Mouse (Mus musculus): ENCODE results near the gene Vmn2r107. TPM values are rescaled to one million over a fixed set of nuclear protein-coding genes. Genes with fewer than 3 reads are reported as not detected.

Gene Vmn2r107
- not detected for total RNA-seq (2021)

GRCm38 (mm10) chr17:20344942-20345341 is at the start of gene Vmn2r107:
Gene Vmn2r107 (plus strand): TSS chr17:20345242.
- DNase-seq (ENCODE audit: low spot score) = no peak
- intact Hi-C loops (cut with DNase I) = no loop called here

- no peak for DNase-seq (ENCODE audit: low spot score)
- intact Hi-C loops (cut with DNase I) = no loop called here
These were observed 39.3 kb upstream of the Vmn2r107 start for GRCm38 (mm10) chr17:20305790-20306189.

GRCm38 (mm10) chr17:20399105-20399504 is 54.1 kb downstream of the Vmn2r107 start:
- no peak for DNase-seq (ENCODE audit: low spot score)
- intact Hi-C loops (cut with DNase I) = no loop called here

GRCm38 (mm10) chr17:20413846-20414245 is 68.8 kb downstream of the Vmn2r107 start, which contains the start of gene Vmn1r224:
Gene Vmn1r224 (plus strand): TSS chr17:20414146.
- intact Hi-C loops (cut with DNase I) = no loop called here
- DNase-seq (ENCODE audit: low spot score) = no peak

Other genes starting within 250 kb of the Vmn2r107 start
- gene Fpr-rs7, start 231.0 kb upstream of the Vmn2r107 start, total RNA-seq (2021) = not detected
- not detected for gene Fpr-rs6, start 162.1 kb upstream of the Vmn2r107 start, total RNA-seq (2021)
- not detected for gene Vmn2r105, start 110.2 kb upstream of the Vmn2r107 start, total RNA-seq (2021)
- not detected for gene Vmn2r106, start 59.7 kb upstream of the Vmn2r107 start, total RNA-seq (2021)
- gene Vmn1r224, start 68.9 kb downstream of the Vmn2r107 start, total RNA-seq (2021) = not detected
- gene Vmn2r108, start 136.1 kb downstream of the Vmn2r107 start, total RNA-seq (2021) = not detected
- gene Vmn1r225, start 152.9 kb downstream of the Vmn2r107 start, total RNA-seq (2021) = not detected
- not detected for gene Vmn2r109, start 219.5 kb downstream of the Vmn2r107 start, total RNA-seq (2021)

Data from heart, postnatal 25 days (tissue).